Mouse (Mus musculus): ENCODE measurements around the gene Cutal.

DNA sequence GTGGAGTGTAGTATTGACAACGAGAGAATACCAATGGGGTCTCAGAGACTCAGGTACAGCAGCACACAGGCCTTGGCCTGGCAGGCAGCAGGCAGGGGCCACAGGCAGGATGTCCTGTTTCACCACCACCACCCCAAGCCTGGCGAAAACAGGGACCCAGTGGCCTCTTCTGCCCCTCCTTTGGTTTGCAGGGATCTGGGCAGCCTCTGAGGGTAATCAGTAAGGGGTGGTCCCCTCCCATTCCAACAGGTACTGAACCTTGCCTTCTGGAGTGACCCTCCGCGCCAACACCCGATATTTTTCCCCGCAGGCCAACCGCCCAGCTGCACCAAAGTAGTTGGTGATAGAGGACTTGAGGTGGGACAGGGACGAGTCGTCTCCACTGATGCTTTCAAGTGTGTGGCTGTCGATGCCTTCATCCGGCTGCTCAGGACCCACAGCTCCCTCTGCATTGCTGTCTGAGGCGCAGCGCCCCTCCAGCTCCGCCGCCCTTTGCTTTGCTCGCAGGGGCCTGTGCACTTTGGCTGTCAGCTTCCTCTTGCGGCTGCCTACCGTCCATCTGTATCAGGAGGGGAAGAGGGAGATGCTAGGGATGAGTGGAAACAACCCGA is 21.4 kb downstream of the Cutal start:
- no peak for TF ChIP-seq CTCF (IDR thresholded peaks at IDR 0.05; ENCODE audit: control insufficient read depth, insufficient read depth, insufficient read length)
- TF ChIP-seq USF1 (IDR thresholded peaks at IDR 0.05; ENCODE audit: low read depth) = no peak

Measured in C2C12 (cell line).